In the genomic region with DNA sequence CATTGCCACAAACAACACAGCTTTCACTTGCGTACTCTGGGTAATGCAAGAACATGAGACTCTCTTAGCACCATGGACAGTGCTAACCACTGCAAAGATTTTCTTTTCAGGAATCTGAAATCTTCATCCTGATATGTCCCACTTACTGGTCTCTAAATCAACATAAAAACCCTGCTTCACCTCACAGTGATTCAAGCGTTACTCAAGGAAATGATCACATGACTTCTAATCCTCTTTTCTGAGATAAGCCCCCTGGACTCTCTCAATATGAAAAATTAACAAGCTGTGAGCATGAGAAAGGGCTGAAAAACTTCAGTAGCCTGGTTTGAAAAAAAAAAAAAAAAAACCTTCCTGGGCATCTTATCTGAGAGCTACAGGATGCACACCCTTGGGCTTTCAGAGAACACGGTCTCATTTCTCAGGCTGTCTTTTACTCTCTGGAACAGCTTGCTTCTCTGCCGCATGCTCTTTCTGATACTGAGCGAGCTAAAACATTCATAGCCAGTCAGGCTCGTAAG, we compare ENCODE assay signal across 11 mouse cellular contexts.
DNase-seq lines count a peak whose midpoint lies in the region; ATAC-seq lines count a peak whose summit lies in the region.
"Had no signal": no experiment of that assay in that cellular context is flagged by ENCODE, and none has a peak within 500 bp of the region (broad histone marks: within the 10 kb centered on the region; RNA-seq: fewer than 3 reads in every experiment).

No protein-coding gene starts in this region.

- peak overlapping the region; percentile 66; the same call in 1 of the 2 replicates for H3K27ac ChIP-seq in heart, embryonic 11.5 days (ENCODE audit: low read depth, low read length)
- H3K27ac ChIP-seq in midbrain, embryonic 13.5 days = peak overlapping the region; percentile 86

- H3K4me2 ChIP-seq in heart, embryonic 11.5 days = no peak overlapping the region
- no peak overlapping the region for H3K4me2 ChIP-seq in midbrain, embryonic 13.5 days (replicated peaks)

- WGBS in heart, embryonic 11.5 days (ENCODE audit: insufficient replicate concordance) = 43% methylated on average over 6 of the region's 6 CpGs
- WGBS in midbrain, embryonic 13.5 days = 43% methylated on average over 6 of the region's 6 CpGs

- no peak overlapping the region for H3K4me3 ChIP-seq in heart, embryonic 11.5 days (ENCODE audit: low read depth, low read length)
- no peak overlapping the region for H3K4me3 ChIP-seq in midbrain, embryonic 13.5 days (replicated peaks)

- H3K9ac ChIP-seq in heart, embryonic 11.5 days (ENCODE audit: low read depth, low read length) = no peak overlapping the region
- no peak overlapping the region for H3K9ac ChIP-seq in midbrain, embryonic 13.5 days (replicated peaks)

- intact Hi-C loops in left cerebral cortex, postnatal 4 days (cut with DNase I) = no loop called here

- H3K9me3 ChIP-seq in heart, embryonic 11.5 days (replicated peaks; ENCODE audit: control insufficient read depth, low read length) = no peaks in the 10 kb centered on the region
- H3K9me3 ChIP-seq in midbrain, embryonic 13.5 days = no peaks in the 10 kb centered on the region

- H3K27me3 ChIP-seq in heart, embryonic 11.5 days (ENCODE audit: control insufficient read depth, insufficient read depth, low read length) = no peaks in the 10 kb centered on the region
- no peaks in the 10 kb centered on the region for H3K27me3 ChIP-seq in midbrain, embryonic 13.5 days

- no peaks in the 10 kb centered on the region for H3K36me3 ChIP-seq in heart, embryonic 11.5 days (ENCODE audit: control insufficient read depth, insufficient read depth, low read length)
- H3K36me3 ChIP-seq in midbrain, embryonic 13.5 days = no peaks in the 10 kb centered on the region

- peak; percentile 65; the same call in 1 of the 2 replicates for ATAC-seq in heart, embryonic 11.5 days (replicated peaks; ENCODE audit: insufficient number of reproducible peaks, low FRiP score, low TSS enrichment)
- ATAC-seq in midbrain, embryonic 13.5 days = peak; percentile 92

- no peak for DNase-seq in heart, postnatal 4 days
- peak; percentile 95 for DNase-seq in MEL-GATA-1-ER (ENCODE audit: extremely low read depth, low read depth)
- peak; percentile 20 for DNase-seq in forelimb bud, embryonic 11.5 days (ENCODE audit: low read depth, low spot score)
- DNase-seq in left cerebral cortex, postnatal 4 days = no peak
- no peak for DNase-seq in adrenal gland, postnatal 14 days
- DNase-seq in cerebellum, adult 9-11 months = no peak
- DNase-seq: heart, postnatal 36 days; lung, adult 18-20 months; thymus, postnatal 36 days had no signal

- H3K4me1 ChIP-seq in heart, embryonic 11.5 days (ENCODE audit: control insufficient read depth, insufficient read depth, low read length) = peaks cover 12% of the 10 kb centered on the region
- peaks cover 37% of the 10 kb centered on the region for H3K4me1 ChIP-seq in midbrain, embryonic 13.5 days (replicated peaks)

Comparison
In these comparisons a context has a peak if more than half of its experiments do, and no peak if none do; other contexts are left out.
1. DNase-seq: peak in MEL-GATA-1-ER (single experiment) and forelimb bud, embryonic 11.5 days (single experiment); none in heart, postnatal 4 days (single experiment), left cerebral cortex, postnatal 4 days (single experiment), adrenal gland, postnatal 14 days (single experiment) and cerebellum, adult 9-11 months (single experiment).